Mouse (Mus musculus): ENCODE data around the gene Chd3.
"Not testable (repeated sequence)": the region's sequence is repeated elsewhere in the genome, so short reads cannot be mapped to it uniquely, and the experiment has no call there.

Chd3 gene

DNA sequence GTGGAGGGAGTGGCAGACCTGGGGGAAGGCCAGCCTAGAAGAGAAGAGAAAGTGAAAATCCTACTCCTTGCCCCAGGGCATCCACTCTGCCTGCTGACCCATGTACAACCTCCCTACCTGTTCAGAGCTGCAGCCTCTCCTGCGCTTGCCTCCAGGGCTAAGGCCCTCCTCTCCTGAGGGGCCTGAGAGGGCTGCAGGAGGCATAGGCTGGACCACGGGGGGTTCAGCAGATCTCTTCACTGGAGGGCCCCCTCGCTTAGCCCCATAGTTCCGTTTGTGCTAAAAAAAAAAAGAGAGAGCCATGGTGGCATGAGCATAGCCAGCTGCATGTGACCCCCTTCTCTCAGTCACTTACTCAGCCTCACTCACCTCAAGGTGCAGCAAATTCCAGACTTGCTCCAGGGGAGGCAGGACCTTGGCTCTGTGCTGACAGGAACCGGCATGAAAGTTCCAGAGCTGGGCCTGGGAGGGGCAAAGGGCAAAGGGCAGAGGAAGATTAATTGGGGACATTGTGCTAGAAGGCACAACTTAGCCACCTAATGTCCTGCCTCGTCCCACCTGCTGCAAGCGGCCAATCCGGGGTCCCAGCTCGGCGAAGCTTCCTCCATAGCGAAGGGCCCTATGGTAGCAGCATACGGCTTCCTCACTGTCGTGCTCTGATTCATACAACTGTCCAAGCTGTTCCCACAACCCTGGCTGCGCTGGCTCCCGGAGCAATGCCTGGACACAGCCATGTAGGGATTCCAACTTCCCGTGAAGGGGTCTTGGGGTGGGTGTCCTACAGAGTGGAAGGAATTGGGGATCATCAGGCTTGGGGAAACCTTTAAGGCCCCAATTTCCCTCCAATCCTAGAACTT lies 37.9 kb upstream of the Chd3 start:
- DNase-seq (ENCODE audit: low spot score in 2 of 2), result no peak

DNA sequence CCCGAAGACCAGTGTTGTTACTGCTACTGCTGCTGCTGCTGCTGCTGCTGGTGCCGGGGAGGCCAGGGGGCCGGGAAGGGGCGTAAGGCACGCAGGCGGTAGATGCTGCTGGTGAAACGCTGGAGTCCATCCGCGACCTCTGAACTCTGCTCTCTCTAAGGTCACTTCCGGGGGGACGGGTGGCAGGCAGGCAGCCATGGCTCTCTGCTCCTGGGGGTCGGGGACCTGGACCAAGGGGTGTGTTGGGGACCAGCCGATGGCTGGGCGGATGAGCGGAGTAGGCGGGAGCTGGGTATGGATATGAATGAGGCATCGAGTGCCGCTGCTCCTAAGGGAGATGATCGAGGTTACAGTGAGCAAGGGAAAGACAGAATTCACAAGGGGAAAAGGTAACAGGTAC lies 37.1 kb upstream of the Chd3 start:
- no peak for DNase-seq (ENCODE audit: low spot score in 2 of 2)

DNA sequence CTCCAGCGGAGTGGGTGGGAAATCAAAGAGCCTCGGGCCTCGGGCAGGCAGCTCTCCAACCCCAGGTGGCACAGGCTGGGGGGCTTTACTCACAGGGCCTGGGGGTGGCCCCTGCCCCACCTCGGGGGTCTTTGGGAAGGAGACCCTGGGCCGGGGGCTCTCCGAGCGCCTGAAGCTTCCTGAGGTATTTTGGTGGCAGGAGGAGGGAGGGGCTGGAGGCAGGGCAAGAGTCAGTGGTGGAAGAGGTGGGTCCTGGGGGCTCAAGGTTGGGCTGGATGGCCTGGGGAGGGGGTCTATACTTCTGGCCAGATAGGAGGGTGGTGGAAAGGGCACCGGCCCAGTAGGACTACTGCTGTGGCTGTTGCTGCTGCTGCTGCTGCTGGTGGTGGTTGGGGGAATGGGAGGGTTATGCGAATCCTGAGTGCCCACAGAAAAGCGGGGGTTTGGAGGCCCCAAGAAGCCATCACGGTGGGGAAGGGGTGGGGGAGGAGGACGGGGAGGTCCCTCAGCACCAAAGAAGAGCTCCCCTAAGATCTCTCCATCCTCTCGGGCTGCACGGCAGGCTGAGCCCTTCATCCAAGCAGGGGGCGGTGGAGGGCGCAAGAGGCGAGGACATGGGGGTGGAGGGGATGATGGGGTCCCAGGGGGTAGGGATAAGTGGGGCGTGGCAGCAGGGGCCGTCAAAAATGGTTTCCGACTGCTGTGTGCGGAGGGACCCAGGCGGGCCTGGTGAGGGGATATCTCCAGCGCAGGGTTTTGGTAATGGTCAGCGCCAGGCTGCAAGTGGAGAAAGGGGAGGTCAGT lies 36.4 kb upstream of the Chd3 start:
- DNase-seq (ENCODE audit: low spot score in 2 of 2), result no peak

DNA sequence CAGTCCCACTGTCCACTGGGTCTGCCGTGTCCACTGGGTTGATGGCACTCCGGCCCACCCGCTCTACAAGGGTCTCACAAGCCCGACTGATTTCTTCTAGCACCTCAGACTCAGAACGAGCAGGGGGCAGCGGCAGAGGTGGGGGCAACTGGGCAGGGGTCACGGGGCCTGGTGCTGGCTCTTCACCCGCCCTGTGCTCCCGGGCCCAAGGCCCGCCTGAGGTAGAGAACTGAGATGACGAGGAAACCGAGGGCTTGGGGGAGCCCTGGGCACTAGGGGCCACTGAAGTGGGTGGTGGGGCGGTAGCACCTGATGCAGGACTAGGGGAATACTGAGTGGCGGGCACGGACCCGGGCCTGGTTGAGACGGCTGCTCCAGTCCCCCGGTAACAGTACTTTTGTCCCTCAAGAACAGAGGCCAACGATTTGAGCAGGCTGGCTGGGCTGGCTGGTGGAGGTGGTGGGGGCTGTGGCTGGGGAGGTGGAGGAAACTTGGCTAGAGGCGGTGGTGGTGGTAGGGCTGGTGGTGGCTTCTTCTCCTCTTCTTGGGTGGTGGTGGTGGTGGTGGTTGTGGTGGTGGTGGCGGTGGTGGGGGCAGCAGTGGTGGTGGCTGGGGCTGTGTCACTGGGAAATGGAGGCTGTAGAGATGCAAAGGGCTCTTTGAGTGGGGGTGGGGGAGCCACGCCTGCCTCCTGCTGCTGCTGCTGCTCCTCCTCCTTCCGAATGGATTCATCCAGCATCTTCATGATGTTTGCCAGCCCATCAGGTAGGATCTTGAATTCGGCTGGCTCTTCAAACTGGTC lies 35.6 kb upstream of the Chd3 start:
- DNase-seq (ENCODE audit: low spot score in 2 of 2), result no peak

DNA sequence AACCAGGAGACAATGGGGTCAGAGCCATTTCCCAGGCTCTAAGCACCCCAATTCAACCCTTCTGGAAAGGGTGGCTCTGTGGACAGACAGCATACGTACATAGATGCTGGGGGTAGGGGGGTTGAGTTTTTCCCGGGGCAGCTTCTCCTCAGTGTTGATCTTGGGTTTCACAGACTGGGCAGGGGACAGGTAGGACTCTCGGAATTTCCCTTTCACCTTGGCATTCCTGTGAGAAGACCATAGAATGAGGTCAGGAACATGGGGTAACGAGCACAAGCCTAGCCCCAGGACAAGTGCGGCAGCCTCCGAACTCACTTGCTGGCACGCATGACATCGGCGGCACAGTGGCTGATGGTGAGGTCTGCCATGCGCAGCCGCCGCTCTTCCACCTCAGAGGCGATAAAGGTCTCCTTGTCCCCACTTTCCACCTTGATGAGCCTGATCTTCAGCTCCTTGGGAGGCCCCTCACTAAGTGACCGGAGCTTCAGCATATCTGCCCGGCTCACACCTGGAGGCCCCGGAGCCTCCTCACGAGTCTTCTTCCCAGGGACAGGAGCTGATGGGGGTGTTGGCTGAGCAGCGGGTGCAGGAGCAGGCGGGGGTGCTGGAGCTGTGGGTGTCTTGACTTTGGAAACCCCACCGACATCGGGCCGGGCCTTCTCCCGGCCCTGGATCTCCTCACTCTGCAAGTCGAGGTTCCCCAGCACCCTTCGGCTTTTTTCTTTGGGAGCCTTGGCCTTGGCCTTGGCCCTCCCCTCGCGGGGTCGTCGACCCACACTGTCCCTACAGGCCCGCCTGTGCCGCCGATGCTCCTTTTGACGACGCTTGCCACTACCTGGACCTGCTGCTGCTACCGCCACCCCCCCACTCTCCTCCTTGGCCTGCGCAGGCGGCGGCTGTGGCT lies 34.7 kb upstream of the Chd3 start:
- no peak for DNase-seq (ENCODE audit: low spot score in 2 of 2)

DNA sequence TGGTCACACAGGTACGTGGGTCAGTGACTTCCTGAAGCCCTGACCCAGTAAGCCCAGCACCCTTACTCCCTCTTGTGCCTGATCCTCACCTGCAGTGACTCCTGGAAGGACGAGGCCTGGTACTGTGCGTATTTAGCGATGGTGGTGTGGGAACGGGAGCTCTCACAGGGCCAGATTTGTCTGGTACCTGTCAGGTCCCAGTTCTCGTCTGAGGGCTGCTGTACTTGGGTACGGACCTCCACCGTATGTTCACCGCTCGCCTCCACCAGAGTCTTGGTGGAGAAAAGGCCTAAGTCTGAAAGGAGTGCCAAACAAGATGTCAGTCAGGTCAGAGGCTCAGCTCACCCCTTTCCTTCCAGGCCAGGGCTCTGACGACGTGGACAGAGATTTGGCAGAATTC lies 32.8 kb upstream of the Chd3 start:
- DNase-seq (ENCODE audit: low spot score in 2 of 2), result no peak

DNA sequence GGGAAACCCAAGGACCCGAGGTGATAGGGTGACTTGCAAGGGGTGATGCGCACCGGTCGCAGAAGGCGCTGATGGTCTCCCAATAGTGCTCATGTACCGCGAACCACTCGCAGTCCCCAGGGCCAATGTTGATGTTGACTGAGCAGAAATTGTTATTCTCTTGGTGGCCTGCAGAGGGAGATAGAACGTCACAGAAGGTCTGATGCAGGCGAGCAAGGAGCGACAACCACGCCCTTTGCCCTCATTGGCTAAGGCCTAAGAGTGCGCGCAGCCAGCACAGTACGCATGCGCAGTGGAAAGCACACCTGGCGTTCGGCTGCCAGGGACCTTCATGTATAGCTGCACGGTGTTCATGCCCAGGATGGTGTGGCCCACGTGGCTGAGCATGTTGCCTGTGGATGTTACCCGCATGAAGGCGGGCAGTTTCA lies 32.0 kb upstream of the Chd3 start:
- DNase-seq (ENCODE audit: low spot score in 2 of 2), result peak; percentile 84

DNA sequence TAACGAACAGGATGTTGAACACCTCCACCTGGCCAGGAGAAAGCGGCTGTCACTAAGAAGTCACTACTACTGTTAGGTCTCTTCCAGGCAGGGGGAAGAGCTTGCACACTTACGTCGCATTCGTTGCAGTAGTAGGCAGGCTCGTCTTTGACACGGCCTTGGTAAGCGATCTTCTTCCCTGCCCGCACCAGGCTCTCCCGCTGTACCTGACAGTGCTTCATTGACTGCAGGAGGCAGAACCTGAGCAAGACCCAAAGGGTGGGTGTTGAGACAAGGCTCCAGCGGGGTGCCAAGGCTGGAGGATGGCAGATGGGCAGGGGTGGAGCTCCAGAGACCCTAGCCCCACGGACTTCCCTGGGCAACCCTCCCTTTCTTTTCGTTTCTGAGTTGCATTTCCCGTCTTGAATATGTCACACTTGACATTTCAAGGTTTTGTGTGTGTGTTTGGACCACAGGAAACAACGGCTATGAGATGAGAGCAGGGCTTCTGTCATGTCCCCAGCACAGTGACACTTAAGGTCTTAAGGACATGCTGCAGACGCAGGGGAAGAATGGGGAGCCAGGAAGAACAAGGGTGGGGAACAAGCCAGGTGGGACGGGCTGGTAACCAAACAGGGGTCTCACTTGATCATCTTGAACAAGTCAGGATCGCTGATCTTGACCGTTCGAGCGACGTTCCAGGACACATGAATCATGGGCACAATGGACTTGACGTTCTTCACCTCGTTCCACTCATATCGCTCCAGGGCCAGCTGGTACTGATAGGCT lies 31.1 kb upstream of the Chd3 start:
- DNase-seq (ENCODE audit: low spot score in 2 of 2), result no peak

DNA sequence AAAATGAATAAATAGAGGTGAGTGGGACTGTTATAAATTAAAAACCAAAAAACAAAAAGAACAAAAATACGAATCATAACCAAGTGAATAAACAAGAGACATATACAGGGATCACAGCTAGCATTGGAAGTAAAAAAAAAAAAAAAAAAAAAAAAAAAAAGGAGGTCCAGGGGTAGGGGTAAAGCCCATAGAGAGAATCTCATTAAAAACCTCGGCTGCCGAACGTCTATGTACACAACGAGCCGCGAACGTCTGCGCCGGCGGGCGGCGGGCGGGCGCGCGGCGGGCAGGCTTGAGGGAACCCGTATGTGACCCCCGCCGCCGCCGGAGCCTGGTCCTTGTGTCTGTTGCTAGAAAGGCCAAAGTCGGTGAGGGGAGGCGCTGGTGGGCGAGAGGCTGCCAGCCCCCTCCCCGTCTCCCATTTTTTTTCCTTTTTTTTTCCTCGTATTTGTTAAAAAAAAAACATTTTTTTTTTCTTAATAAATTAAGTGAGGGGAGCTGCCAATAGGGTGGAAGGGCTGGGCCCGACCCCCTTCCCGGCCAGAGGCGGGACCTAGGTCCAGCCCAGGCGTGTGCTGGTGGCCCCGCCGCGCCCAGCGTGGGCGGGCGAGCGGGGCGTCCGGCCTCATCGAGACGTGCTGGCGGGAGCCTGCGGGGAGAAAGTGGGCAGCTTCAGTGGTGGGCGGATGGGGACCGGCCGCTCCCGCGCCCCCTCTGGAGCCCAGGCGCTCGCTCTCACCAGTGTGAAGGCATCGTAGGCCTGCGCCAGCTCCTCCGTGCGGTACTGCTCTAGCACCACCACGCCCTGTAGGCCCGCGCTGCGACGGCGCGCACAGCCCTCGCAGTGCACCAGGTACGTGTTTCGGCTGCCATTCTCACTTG lies 30.2 kb upstream of the Chd3 start:
- DNase-seq (ENCODE audit: low spot score in 2 of 2), result no peak

DNA sequence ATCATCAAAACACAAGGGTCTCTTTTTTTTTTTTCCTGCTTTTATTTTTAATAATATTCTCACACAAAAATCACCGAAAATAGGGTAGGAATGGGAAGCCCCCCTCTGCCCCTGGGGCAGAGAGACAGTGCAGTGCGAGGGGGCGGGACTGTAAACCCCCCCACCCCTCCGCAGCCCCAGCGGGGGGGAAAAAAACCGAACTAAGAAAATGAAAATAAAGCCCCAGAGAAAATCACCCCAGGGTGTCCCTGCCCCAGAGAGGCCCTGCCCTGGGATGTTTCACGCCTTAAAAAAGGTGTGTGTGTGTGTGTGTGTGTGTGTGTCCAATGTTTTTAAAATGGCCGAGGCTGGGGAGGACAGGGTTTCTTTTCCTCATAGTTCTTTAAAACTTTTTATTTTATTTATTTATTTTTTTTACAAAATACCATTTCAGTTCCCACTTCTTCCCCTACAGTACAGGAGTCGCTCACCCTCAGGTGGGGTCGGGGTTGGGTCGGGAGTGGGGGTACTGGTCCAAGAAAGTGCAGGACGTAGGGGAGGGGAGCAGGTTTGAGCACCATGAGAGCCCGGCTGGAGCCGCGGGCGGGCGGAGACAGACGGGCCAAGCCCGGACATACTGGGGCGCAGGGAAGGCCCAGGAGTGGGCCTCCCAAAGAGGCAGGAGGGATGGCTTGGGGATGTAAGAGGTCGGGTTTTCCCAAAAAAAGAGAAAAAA lies 29.4 kb upstream of the Chd3 start:
- DNase-seq (ENCODE audit: low spot score in 2 of 2), result no peak

DNA sequence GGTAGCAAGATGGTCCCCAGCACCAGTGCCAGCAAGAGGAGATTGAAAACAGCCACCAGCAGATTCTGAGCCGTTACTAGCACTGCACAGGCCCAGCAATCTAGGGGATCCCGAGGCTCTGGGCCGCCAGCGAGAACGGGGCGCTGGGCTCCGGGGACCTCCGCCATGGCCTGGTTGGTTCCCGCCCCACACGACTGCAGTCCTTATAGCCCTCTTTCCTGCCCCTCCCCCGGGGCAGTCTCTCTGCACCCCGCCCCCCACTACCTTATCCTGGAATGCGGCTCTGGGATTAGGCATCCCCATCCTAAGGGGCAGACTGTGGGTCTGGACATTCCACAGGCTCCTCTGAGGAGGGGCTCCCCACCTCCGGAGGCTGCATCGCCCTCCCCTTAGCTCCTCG lies 28.9 kb upstream of the Chd3 start, which contains the start of gene Tmem88:
TSS of gene Tmem88 (minus strand) at position 176 of the 400 bp plus-strand sequence.
- peak in 1 of 2 experiments; percentile 39 for DNase-seq (ENCODE audit: low spot score in 2 of 2)

DNA sequence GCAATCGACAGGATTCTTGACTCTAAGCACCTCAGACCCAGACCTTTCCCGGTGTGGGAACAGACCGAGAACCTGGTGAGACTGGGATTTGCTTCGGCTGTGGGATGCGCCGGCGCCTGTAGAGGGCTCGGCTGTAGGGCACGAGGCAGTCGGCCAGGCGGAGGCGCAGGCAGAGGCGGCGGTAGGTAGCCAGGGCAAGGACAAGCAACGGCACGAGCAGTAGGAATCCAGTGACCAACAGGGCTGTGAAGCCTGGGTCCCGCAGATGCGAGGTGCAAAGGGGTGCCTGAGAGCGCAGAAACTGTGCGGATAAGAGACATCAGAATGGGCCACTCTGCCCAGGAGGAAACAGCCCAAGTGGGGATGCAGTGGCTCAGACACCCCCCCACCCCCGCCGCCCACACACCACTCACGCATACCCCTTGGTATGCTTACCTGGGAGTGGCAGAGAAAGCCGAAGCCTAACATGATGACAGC lies 28.4 kb upstream of the Chd3 start:
- no peak for DNase-seq (ENCODE audit: low spot score in 2 of 2)

DNA sequence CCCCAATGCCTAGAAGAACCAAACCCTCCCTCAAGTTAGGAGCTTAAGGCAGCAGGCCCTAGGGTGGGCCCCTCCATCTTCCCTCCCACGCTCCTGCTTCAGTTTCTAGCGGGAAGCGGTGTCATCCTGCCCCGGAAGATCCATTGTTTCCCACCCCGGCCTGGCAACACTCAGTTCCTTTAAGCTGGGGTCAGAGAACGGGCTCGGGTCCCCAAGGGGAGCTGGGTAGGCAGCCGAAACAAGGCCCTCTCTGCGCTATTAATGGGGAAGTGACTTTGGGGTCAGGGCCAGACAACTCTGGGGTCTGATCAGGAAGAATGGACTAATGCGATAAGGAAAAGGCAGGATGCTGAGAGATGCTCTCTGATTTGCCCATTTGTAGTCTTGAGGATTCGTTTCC lies 27.6 kb upstream of the Chd3 start:
- peak in 1 of 2 experiments; percentile 41 for DNase-seq (ENCODE audit: low spot score in 2 of 2)

DNA sequence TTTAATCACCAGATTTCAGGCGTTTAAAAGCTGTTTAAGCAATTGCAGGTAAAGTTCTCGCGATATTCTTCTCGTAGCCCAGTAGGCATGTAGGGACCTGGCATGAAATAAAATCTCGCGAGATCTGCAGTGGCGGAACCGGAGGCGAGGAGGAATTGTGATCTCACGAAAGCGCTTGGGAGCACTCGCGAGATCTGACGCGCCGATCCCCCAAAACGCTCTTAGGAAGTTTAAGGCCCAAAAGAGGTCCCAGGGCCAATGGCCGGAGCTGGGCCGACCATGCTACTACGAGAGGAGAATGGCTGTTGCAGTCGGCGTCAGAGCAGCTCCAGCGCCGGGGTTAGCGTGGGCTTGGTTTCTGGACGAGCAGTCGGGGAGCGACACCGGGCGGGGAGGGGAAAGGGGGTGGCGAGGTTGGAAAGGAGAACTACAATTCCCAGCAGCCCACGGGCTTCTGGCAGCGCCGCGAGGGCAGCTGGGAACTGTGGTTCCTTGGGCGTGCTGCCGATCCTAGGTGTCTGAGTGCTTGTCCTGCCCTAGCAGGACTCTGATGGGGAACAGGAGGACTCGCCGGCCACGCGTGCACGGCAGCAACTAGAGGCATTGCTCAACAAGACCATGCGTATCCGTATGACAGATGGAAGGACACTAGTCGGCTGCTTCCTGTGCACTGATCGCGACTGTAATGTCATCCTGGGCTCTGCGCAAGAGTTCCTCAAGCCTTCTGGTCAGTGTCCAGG lies 26.6 kb upstream of the Chd3 start:
- peak; percentile 96 to 97 for DNase-seq (ENCODE audit: low spot score in 2 of 2)

DNA sequence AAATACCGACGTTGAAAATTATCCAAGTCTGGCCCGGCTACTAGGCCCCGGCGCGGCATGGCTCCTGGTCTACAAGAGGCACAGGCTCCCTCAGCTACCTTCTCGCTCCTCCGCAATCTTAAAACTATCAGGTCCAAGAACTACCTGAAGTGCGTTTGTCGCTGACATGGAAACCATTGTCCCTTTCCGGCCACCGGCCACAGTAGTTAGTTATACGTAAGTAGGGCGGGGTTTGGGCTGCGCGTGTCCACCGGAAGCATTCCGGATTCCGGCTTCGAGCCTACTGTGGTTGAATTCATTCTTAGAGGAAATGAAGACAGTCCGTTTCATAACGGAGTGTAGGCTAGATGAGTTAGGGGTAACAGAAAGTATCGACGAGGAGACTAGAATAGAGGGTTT lies 26.0 kb upstream of the Chd3 start, which contains the start of the genes Naa38 and Cyb5d1:
TSS of gene Naa38 (plus strand) at position 253 of the 399 bp plus-strand sequence.
TSS of gene Cyb5d1 (minus strand) at position 397 of the 399 bp plus-strand sequence.
- peak; percentile 83 to 85 for DNase-seq (ENCODE audit: low spot score in 2 of 2)

DNA sequence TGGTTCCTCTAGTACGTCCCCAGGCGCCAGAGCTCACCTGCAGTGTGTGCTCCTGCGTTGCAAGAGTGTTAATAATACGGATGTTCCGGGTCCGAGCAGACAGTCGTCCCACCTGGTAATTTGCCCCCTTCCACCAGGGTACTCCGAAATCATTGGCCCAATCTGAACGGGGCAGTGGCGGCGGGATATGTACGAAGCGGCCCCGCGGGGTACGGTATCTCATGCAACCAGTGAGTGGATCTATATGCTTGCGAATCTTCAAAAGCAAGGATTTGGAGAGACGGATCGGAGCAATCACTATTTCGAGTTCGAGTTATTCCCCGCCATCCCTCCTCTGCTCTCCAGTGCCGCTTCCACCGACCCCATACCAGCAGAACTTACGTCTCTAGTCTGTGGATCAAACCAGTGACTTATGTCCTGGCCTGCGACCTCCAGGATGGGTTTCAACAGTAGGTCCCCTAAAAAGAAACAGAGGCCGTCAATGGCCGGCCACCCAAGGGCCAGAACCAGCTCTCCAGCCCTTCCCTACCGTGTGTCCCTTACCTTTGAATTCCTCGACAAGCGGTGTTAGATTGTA lies 25.5 kb upstream of the Chd3 start:
- not testable (repeated sequence) for DNase-seq (ENCODE audit: low spot score in 2 of 2)
